Mouse (Mus musculus) frontal cortex, postnatal 14 days (tissue): ENCODE measurements around the gene Sh3glb2.

Source experiments
- DNase-seq, 2 experiments: peaks; one replicate each; pipeline ENCODE4 v3.0.0; 2022; ENCODE audit warnings: low spot score in 2 of 2

The Sh3glb2 gene

GRCm38 (mm10) chr2:30358533-30359531 lies at the start of gene Sh3glb2:
Gene Sh3glb2, minus strand, starts transcription at chr2:30359337.
- DNase-seq: peak; percentile 47 to 59

- DNase-seq: no peak
These were observed 49.4 kb upstream of the Sh3glb2 start for GRCm38 (mm10) chr2:30408452-30409100.

GRCm38 (mm10) chr2:30407778-30408177 lies 48.6 kb upstream of the Sh3glb2 start:
- no peak for DNase-seq

- no peak for DNase-seq
These were observed 48.1 kb upstream of the Sh3glb2 start for GRCm38 (mm10) chr2:30407221-30407620.

GRCm38 (mm10) chr2:30403870-30404269 lies 44.7 kb upstream of the Sh3glb2 start:
- DNase-seq: no peak

- no peak for DNase-seq
These were observed 43.7 kb upstream of the Sh3glb2 start for GRCm38 (mm10) chr2:30402843-30403242.

- no peak for DNase-seq
These were observed 43.3 kb upstream of the Sh3glb2 start for GRCm38 (mm10) chr2:30402351-30402826.

- DNase-seq: no peak
These were observed 42.4 kb upstream of the Sh3glb2 start for GRCm38 (mm10) chr2:30401581-30401980.

- DNase-seq: no peak
These were observed 40.3 kb upstream of the Sh3glb2 start for GRCm38 (mm10) chr2:30399191-30400171.

- DNase-seq: no peak
These were observed 38.9 kb upstream of the Sh3glb2 start for GRCm38 (mm10) chr2:30397986-30398512.

GRCm38 (mm10) chr2:30396246-30396645 lies 37.1 kb upstream of the Sh3glb2 start:
- no peak for DNase-seq

GRCm38 (mm10) chr2:30395757-30396156 lies 36.6 kb upstream of the Sh3glb2 start:
- no peak for DNase-seq

GRCm38 (mm10) chr2:30393370-30393656 lies 34.2 kb upstream of the Sh3glb2 start:
- DNase-seq: no peak

GRCm38 (mm10) chr2:30392577-30393369 lies 33.6 kb upstream of the Sh3glb2 start:
- DNase-seq: peak; percentile 48 to 56

GRCm38 (mm10) chr2:30392114-30392576 lies 33.0 kb upstream of the Sh3glb2 start, which contains the start of gene Dolpp1:
Gene Dolpp1, plus strand, starts transcription at chr2:30392254.
- peak; percentile 99 to 100 for DNase-seq

- no peak for DNase-seq
These were observed 29.9 kb upstream of the Sh3glb2 start for GRCm38 (mm10) chr2:30389000-30389399.

GRCm38 (mm10) chr2:30386913-30387312 lies 27.8 kb upstream of the Sh3glb2 start:
- no peak for DNase-seq

- no peak for DNase-seq
These were observed 26.5 kb upstream of the Sh3glb2 start for GRCm38 (mm10) chr2:30385591-30385990.

- DNase-seq: no peak
These were observed 25.7 kb upstream of the Sh3glb2 start for GRCm38 (mm10) chr2:30384814-30385213.

GRCm38 (mm10) chr2:30381377-30381725 lies 22.2 kb upstream of the Sh3glb2 start:
- DNase-seq: no peak
